Mouse (Mus musculus) C2C12 (cell line): ENCODE measurements at regions not wholly inside any gene's neighbourhood (a gene's known extent, or its start where the extent isn't known, plus 50 kb on each side); places are given as distances from the start of the nearest gene placed in this dataset.

Source experiments
- CEBPB ChIP-seq: IDR thresholded peaks from one replicate; pipeline ENCODE4 v1.6.1; 2011; ENCODE audit warnings: low read depth, mild to moderate bottlenecking, control low read depth, moderate library complexity
- CTCF ChIP-seq: IDR thresholded peaks from one replicate; pipeline ENCODE4 v1.5.1; 2011; ENCODE audit not compliant: control insufficient read depth, insufficient read depth, insufficient read length
- FOSL1 ChIP-seq: IDR thresholded peaks from one replicate; pipeline ENCODE4 v1.8.0; 2011; ENCODE audit warnings: mild to moderate bottlenecking, low read length; ENCODE audit not compliant: poor library complexity, insufficient read depth, severe bottlenecking
- MAX ChIP-seq: IDR thresholded peaks from one replicate; pipeline ENCODE4 v1.6.1; 2011; ENCODE audit warnings: mild to moderate bottlenecking, control low read depth
- MYOD1 ChIP-seq: IDR thresholded peaks from one replicate; pipeline ENCODE4 v1.6.1; 2011; ENCODE audit warnings: low read depth; ENCODE audit not compliant: control insufficient read depth, insufficient read length
- MYOG ChIP-seq: IDR thresholded peaks from one replicate; pipeline ENCODE4 v1.6.1; 2011; ENCODE audit not compliant: control insufficient read depth, insufficient read length; ENCODE audit errors: extremely low read depth
- USF1 ChIP-seq: IDR thresholded peaks from one replicate; pipeline ENCODE4 v1.6.1; 2011; ENCODE audit warnings: low read depth, mild to moderate bottlenecking, control low read depth, moderate library complexity

GRCm38 (mm10) chr13:35348283-35348682 lies 311.4 kb upstream of the Cdyl start:
- no peak for TF ChIP-seq USF1
- TF ChIP-seq CTCF = no peak
- no peak for TF ChIP-seq MAX
- TF ChIP-seq CEBPB = no peak
- no peak for TF ChIP-seq MYOD1
- TF ChIP-seq MYOG = no peak
- no peak for TF ChIP-seq FOSL1
